Mouse (Mus musculus) thymus, postnatal 36 days (tissue): Measurements from ENCODE around the gene Adam19.

Experiments used
- DNase-seq, 2 experiments: peaks; one replicate each; pipeline ENCODE4 v3.0.0; 2022; ENCODE audit warnings: mixed read lengths in 2 of 2

Adam19 gene

DNA sequence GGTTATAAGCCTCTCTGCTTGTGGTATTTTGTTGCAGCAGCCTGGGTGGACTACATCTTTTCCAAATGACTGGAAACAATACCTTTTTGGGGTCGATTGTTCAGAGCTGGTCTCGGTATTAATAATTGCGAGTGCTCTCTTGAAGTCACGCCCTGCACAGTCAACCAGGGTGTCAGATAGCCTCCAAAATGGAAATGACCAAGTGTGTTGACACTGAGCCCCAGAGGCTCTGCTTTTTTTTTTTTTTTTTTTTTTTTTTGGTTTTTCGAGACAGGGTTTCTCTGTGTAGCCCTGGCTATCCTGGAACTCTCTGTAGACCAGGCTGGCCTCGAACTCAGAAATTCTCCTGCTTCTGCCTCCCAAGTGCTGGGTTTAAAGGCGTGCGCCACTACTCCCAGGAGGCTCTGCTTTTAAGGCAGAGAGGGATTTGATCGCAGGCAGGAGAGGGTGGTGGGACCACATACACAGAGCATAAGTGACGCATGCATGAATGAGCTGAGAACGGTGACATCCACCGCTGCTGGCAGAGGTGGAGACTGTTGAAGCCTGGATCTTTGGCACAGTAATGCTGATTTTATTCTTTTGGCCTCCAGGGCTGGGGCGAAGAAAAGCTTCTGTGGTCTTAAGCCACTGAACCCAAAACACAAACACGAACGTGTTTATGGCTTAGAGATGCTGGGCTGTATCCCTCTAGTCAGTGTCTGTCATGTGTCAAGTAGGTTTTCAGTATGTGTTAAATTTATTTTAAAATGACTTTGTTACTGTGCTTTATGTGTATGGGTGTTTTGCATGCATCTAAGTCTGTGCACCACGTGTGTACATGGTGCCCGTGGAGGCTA, 18.3 kb downstream of the Adam19 start:
- DNase-seq: no peak

DNA sequence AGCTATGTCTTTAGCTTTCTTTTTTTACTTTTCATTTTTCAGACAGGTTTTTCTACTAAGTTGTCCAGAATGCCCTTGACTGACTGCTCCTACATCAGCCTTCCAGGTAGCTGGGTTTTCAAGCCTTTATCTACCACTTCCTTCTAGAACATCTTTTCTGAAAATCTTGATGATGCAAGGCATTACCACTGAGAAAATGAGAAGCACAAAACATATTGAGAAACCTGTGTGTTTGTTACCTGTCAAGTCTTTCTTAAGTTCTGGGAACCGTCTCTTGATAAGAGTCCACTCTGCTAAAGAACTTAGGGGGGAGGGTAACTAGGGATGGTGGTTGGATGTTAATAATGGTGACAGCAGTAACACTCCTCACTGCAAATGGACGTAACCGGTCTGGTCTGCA, 19.7 kb downstream of the Adam19 start:
- DNase-seq: no peak

DNA sequence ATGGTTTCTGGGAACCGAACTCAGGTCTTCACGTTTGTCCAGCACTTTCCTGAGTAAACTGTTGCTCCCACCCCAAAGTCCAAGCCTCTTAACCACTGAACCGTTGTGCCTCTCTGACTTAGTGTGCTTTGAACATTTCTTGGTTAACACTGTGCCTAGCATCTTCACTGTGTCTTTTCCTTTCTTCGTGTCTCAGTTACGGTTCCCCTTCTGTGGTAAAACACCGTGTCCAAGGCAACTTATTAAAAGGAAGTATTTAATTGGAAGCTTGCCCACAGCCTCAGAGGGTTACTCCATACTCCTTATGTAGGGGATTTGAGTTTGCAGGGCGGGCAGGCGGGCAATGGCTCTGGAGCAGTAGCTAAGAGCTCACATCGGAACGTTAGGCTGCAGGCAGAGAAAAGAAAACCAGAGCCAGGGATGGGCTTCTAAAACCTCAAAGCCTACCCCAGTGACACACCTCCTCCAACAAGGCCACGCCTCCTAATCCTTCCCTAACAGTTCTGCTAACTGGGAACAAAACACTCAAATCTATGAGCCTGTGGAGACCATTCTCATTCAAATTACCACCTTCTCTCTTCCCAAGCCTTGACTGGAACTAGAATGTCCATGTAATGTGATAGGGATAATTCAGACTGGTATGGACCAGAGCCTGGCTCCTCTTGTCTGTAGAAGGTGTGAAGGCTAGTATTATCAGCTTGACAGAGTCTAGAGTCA, 20.8 kb downstream of the Adam19 start:
- no peak for DNase-seq

DNA sequence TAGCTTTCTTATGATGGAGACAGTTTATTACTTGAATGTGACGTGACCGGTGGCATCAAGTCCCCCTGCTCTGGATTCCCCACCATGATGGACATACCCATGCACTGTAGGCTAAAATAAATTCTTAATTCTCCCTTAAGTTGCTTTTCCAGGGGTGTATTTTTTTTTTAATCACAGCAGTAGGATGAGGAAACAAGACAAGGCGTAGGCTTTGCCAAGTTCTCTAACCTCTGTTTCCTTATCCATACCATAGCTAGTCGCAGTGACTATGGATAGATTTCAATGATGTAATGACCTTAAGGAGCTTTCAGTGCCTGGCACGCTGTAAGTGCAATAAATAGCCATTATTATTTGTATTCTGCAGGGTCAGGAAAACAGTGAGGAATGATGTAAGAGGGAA, 21.5 kb downstream of the Adam19 start:
- DNase-seq: no peak

DNA sequence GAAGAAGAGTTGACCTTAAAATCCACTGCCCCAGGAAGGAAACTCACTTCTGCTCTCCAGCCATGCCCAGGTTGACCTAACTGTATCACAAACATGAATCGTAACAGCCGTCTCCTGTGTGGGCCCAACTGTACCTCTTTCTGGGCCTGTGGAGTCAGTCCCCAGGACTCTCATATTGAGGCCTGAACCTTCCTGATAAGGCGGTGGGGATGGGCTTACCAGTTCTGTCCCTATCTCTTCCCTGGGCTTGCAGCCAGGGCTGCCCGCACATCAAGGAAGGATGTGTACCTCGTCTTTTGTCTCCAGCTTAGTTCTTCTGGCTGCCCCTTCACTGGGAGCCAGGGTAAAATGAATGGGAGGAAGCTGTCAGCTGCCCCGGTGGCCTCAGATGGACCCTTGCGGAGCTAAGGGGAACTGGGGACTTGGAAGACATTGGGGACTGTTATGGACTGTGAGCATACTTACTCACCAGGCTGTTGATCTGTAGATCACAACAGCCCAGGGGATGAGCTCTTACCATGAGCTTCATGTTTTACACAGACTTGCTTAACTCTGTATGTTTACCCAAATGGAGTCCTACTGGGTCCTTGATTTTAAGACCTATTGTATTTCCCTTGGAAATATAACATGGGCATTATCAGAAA, 22.1 kb downstream of the Adam19 start:
- DNase-seq: no peak

DNA sequence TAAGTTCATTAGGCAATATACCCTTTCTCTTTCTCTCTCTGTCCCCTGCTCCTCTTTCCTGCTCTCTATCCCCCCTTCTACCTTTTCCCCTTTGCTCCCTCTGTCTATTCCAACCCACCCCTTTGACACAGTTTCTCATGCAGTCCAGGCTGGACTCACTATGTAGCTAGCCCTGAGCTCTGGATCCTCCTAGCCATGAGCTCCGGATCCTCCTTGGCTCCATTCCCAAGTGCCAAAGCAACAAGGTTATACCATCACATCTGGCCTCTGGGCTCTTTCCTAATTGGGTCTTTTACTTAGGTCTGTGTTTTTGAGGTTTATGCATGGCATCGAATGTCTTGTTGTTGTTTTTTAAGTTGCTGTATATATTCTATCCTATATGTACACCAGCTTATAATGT, 25.3 kb downstream of the Adam19 start:
- no peak for DNase-seq

DNA sequence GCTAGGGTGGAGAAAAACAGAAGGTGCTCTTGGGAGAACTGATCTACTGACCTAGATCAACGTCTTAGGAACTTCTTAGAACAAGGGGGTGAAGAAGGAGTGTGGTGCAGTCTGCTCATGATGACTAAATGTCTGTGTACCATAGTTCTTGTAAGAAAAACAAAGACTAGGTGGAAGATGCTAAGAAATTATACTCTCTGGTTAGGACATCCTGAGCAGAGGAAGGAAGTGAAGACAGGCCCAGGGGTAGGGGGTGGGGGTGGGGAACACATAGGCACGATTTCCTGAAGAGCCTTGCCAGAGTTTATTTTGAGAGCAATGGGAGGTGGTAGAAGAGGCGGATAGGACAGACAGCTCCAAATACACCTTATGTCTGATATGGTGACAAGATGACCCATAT, 27.6 kb downstream of the Adam19 start:
- DNase-seq: no peak

DNA sequence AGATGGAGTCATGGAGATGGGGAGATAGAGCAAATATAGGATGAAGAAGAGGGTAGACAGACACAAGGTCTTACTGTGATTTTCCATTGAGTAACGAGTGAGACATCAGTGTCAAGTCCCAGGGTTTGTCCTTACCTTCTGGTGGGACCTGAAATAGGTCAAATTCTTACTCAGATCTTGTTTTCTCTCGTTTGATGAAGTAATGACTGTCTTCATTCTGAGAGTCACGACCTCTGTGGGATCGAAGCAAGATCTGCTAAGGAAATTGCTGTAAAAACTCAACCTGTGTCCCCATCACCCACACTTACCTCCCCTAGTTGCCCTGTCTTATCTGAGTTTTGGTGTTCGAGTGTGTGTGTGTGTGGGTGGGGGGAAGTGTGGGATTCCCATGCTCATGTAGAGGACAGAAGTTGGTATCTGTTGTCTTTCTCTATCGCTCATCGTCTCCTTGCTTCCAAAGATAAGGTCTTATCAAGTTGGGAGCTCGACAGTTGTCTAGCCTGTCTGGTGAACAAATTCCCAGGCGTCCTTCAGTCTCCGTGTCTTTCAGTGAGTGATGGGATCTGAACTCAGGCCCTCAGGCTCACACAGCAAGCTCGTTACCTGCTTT, 28.1 kb downstream of the Adam19 start:
- DNase-seq: no peak

DNA sequence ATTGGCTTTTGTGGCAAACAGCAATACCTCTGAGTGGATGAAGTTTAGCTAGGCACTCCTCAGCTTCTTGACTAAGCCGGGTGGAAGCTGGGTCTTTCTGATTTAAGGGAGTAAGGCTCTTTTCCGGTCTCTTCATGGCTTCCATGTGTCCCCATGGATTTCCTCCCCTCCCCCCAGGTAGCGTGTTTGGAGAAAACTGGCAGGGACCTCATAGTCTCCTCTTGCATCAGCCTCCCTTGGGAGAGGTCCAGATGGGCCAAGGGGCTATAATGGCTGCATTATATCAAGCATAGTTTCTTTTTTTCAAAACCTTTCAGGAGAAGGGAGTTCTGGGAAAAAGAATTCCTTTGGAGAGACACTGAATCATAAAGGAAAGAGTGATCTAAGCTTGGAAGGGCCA, 28.8 kb downstream of the Adam19 start:
- no peak for DNase-seq

DNA sequence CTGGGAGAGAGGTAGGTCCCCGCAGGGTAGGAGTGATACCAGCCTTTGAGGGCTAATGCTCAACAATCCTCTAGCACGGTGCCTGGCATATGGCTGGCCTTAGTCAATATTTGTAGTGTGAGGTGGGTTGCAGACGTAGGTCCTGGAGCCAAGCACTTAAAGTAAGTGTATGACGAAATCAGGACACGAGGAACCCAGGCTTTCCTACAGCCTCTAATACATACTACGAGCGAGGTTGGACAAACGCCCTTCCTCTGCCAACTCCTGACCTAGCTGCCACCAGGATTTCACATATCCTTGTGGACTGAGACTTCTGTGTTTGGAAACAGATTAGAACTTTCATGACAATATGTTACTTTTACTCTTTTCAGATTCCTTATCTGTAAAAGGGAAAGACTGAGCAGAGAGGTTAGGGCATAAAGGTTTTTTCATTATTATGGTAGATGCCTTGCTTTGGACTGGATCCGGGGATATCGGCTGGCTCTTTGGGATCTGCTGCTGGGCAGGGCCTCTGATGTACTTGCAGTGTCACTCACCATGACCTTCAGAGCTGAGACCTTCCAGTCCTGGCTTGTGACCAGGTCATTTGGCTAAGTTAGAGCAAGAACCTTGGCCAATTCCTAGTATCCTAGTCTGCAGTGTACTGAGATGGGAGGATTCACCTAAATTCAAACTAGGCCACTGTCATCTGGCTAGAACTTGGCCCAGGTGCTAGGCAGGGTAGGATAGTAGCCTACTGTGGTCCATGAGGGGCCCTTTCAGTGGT, 29.8 kb downstream of the Adam19 start:
- DNase-seq: no peak

DNA sequence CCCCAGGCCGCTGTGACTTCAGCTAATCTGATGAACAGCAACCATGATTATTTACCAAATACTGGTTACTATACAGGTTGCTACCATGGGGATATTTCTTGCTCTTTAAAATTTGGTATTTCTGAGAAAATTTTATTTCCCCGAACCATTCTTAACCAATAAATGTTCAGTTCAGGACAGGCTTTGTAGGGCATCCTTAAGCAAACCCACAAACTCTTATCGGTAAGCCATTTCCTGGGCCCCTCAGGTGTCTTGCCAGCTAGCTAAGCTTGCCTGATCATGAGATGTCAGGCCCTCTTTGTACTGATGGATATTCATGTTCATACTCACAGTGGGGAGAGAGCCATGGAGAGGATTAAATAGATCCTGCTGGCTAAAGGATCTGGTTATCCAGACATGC, 30.7 kb downstream of the Adam19 start:
- DNase-seq: peak in 1 of 2 experiments; percentile 16

DNA sequence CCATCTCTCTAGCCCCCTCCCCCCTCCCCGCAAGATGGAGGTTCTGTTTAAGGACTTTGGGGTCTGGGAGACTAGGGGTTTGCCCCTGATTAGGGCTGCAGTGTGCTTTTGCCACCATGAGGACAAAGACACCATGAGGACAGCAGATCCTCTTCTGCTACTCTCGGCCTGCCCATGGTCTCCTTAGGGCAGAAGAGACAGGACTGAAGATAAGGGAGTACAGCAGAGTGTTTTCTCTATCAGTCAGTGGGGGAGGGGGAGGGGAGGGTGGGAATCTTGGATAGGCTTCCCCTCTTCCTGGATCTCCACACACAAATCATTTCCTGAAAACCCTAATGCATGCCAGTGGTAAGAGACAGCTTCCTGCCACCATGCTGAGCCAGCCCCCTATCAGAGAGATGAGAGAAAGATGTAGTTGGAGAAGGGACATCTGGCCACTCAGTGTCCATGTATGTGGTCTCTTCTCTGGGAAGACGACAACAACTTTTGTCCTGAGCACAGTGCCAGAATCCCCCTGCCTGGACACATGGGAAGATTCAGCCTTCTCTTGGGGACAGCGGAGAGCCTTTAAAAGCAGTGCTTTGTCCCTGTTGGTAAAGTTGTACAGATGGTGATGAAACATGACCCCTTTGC, 33.4 kb downstream of the Adam19 start:
- no peak for DNase-seq

DNA sequence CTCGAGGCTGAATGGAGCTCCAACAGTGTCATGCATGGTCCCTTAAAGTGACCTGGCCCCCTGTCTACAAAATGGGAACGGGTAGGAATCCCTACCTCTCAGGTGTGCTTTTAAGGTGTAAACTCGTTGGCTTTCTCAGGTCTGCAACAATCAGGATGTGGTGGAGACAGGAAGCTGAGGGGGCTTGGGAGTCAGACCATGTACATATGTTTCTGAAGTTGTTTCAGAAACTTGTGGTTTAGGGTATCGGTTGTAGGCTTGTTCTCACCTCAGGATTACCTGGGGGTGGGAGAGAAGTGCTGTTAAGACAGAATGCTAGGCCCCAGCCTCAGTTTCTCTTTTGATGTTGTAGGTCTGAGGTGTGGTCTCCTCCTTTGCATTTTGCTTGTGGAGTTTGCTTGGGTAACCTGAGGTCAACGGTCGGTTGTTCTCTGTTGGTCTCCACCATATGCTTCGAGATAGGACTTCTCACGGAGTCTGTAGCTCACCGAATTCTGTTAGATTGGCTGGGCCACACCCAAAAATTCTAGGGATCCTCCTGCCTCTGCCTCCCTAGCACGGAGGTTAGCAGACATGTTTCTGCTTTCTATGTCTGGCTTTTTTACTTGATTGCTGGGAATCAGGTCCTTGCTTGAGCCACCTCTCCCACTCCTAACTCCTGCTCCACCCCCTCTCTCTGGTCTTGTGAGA, 34.4 kb downstream of the Adam19 start:
- DNase-seq: peak; percentile 52 to 61

DNA sequence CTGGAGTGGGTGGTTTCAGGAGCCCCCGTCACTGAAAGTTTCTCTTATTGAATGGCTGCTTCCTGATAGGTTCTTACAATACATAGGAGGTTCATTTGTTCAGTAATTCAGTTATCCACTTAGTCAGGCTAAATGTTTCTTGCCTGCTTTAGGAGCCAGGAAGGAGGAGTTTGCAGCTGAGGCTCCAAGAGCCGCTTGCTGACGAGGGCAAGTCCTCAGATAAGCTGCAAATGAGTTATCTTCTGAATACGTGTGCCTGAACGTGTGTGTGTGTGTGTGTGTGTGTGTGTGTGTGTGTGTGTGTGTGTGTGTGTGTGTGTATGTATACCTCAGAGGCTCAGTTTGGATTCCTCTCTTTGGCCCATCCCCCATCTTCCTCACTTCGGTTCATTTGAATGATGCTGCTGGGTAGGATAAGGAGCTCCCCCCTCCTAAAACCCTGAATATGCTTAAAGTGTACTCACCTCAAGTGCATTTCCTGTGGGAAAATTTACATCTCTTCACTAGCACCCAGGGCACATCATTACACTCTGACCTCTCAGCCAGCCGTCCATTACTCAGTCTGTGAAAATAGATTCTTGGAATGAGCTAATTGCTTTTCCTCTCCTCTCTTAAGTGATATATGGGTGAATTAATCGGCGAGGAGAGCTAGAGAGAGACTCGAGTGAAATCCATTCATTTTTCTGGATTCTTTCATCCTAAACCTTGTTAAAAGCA, 35.3 kb downstream of the Adam19 start:
- no peak for DNase-seq

DNA sequence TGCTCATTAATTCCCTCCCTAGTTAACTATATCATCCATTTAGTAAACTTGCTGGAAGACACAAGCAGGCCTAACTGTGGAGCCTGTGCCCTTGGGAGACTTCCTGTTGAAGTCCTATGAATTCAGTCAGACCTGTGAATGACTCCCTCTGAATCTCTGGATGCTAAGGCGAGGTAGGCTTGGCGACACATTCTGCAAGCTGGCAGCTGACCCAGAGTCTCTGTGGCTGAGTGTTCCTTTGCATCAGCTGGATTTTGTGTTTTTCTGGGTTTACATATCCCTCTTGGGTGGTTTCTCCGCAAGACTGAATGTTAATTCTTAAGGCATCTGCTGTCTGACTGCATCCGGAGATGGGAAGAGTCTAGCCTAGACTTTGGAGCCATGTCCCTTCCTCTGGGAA, 36.3 kb downstream of the Adam19 start:
- no peak for DNase-seq

DNA sequence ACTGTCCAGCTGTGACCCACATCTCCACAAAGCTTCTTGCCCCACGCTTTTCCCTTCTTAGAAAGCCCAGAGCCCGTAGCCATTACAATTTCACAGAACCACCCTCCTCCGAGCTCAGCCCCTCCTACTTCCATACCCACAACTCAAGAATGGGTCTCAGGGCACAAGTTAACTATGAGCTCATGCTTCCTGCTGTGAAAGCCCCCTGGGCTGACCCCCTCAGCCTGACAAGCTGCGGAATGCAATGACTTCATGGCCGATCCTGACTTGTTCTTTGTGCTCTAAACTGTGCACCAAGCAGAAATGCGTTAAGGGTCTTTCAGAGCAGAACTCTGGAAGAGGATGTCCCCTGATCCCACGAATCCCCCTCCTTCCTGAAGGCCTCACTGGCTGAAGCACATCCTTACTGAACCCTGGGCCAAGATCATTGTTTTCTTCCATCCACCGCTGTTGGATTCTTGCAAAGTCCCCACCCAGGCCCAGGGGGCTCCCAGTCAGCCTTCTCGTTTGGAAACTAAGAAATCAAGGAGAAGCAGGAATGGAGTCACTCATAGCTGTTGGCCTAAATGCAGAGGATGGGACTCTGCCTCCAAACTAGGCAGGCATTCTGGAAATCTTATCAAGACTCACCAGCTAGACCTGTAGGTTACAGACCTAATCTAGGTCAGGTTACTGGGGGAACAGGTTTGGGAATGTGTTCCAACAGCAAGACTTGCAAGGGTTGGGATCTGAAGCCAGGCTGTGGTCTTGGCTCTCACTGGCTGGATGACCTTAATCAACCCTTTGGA, 39.9 kb downstream of the Adam19 start:
- DNase-seq: no peak

DNA sequence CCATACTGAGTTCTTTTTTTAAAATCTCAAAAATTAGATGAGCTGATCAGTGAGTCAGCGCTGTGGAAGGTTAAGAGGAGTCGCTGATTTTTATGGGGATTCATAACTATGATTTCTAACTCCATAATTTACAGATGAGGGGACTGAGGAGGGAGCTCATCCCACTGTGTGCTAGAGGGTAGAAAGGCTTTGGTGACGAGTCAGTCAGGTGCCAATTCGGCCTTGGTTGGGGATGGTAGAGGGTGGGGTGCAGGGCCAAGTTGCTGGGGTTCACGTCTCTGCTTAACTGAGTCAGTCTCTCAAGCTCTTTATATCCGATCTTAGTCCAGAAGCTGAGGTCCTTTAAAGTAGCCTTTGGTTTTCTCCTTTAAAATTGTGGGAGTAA, 40.5 kb downstream of the Adam19 start:
- DNase-seq: no peak

DNA sequence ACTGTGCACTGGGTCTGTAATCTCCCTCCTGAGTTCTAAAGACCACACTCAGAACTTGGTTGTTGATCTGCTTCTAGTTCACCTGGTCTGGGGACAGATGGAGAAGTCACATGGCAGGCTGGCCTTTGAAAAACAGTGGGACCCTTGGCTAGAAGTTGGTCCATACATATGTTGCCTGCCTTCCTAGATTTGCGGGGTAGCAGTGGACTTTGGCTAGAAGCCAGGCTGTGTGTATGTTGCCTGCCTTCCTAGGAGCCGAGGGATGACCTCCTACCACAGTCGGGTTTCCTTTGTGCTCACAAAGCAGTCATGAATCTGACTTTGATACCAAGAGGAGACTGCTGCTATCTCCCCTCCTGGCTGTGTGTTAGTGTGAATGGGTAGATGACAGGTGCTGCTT, 41.3 kb downstream of the Adam19 start:
- DNase-seq: no peak

DNA sequence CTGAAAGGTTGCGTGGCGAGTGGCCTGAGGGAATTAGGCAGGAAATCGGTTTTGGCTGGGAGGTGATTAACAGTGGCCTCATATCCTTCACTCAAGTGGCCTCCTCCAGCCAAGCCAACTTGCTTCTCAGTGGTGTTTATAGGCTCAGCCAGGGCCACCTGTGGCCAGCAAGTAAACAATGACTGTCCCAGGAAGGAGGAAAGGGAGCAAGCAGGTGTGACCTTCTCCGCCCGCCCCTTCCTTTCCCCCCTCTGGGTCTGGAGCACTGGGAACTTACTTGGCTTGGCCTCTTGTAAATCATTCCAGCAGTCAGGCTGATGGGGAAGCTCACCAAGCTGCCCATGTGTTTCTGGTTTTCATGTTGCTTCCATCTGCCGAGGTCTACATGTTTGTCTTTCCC, 46.3 kb downstream of the Adam19 start:
- no peak for DNase-seq

DNA sequence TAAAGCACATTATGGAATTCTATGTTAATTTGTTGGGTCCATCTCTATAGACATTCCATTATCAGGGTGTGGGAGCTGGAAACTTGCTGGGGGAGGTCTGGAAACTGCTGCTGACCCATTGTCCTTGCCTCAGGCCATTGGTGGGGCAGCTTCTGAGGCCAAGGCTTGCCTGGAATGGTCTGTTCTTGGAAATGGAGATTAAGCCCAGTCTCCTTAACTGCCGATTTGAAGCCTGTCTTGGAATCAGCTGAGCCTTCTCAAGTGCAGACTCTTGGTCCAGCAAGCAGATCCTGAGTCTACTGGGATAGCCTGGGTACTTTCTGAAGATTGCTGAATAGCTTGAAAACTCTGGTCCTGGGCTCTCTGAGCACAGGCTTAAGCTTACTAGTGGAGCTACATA, 51.3 kb downstream of the Adam19 start:
- DNase-seq: no peak
